ENCODE assay signal across 11 mouse cellular contexts in the genomic region with DNA sequence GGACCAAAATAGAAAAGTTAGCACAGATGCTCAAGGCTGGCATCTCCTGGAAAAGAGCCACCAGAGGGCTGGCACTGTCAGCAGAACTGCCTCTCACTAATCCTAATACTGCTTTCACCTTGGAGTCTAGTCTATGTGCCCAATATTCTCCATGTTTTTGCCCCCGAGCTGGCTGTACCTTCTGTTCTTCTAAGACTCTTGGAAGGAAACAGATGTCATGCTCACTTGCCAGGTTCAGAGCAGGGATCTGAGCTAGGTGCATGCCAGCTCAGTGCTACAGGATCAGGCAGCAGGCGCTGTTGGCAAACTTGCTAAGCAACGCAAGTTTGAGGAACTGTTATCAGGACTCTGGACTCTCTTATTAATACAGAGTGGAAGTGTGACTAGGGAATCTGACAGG.
DNase-seq lines count a peak whose midpoint lies in the region; ATAC-seq and TF ChIP-seq lines count a peak whose summit lies in the region.
"Had no signal": no experiment of that assay in that cellular context is flagged by ENCODE, and none has a peak within 500 bp of the region (broad histone marks: within the 10 kb centered on the region; RNA-seq: fewer than 3 reads in every experiment).

No protein-coding gene starts in this region.

- TF ChIP-seq CTCF in left cerebral cortex, adult 2 months (IDR thresholded peaks at IDR 0.05) = no peak

- ATAC-seq in midbrain, embryonic 14.5 days (ENCODE audit: low FRiP score, low TSS enrichment) = no peak
- ATAC-seq: inflammation-experienced regulatory T-cells, adult 6 months had no signal

- DNase-seq in left cerebral cortex, adult 11 months (ENCODE audit: low spot score) = peak; percentile 7
- no peak for DNase-seq in left cerebral cortex, adult 2 months (ENCODE audit: extremely low spot score in 1 of 2, low spot score in 2 of 2)
- peak; percentile 18 for DNase-seq in fat pad, adult 2 months (ENCODE audit: extremely low read depth, low read depth, low spot score)
- peak; percentile 12 to 23 for DNase-seq in left cerebral cortex, adult 18-20 months (ENCODE audit: low spot score in 2 of 2)
- DNase-seq in embryo, embryonic 11 days = no peak
- no peak for DNase-seq in midbrain, embryonic 14.5 days
- no peak for DNase-seq in ovary, adult 18-20 months (ENCODE audit: low spot score)
- DNase-seq: thymus, postnatal 36 days had no signal

- H3K27me3 ChIP-seq in midbrain, embryonic 14.5 days (ENCODE audit: control insufficient read depth, insufficient read depth, low read length) = no peaks in the 10 kb centered on the region
- H3K27me3 ChIP-seq: lung, embryonic 15.5 days had no signal

- H3K36me3 ChIP-seq in midbrain, embryonic 14.5 days (ENCODE audit: control insufficient read depth, insufficient read depth, low read length) = no peaks in the 10 kb centered on the region
- H3K36me3 ChIP-seq: limb, embryonic 10.5 days; lung, embryonic 15.5 days had no signal

- no peak overlapping the region for H3K4me2 ChIP-seq in midbrain, embryonic 14.5 days (ENCODE audit: low read length)
- H3K4me2 ChIP-seq: lung, embryonic 15.5 days had no signal

- no peak overlapping the region for H3K4me3 ChIP-seq in left cerebral cortex, adult 2 months
- H3K4me3 ChIP-seq in midbrain, embryonic 14.5 days (replicated peaks; ENCODE audit: low read depth, low read length) = no peak overlapping the region
- H3K4me3 ChIP-seq: limb, embryonic 10.5 days; lung, embryonic 15.5 days had no signal

- 85% methylated on average over 3 of the region's 3 CpGs for whole genome bisulfite sequencing in midbrain, embryonic 14.5 days

- H3K9me3 ChIP-seq in midbrain, embryonic 14.5 days (ENCODE audit: control insufficient read depth, low read length) = no peaks in the 10 kb centered on the region
- H3K9me3 ChIP-seq: limb, embryonic 10.5 days; lung, embryonic 15.5 days had no signal

- H3K27ac ChIP-seq in left cerebral cortex, adult 2 months = no peak overlapping the region
- no peak overlapping the region for H3K27ac ChIP-seq in midbrain, embryonic 14.5 days (replicated peaks; ENCODE audit: low read depth, low read length)
- H3K27ac ChIP-seq: limb, embryonic 10.5 days; lung, embryonic 15.5 days had no signal

- no peaks in the 10 kb centered on the region for H3K4me1 ChIP-seq in midbrain, embryonic 14.5 days (ENCODE audit: control insufficient read depth, insufficient read depth, low read length)
- H3K4me1 ChIP-seq: limb, embryonic 10.5 days; lung, embryonic 15.5 days had no signal

- intact Hi-C loops in left cerebral cortex, adult 2 months (cut with DNase I) = no loop called here

- no peak overlapping the region for H3K9ac ChIP-seq in midbrain, embryonic 14.5 days (replicated peaks; ENCODE audit: low read length)
- H3K9ac ChIP-seq: lung, embryonic 15.5 days had no signal

Comparison
In these comparisons a context has a peak if more than half of its experiments do, and no peak if none do; other contexts are left out.
1. DNase-seq: peak in left cerebral cortex, adult 11 months (single experiment), fat pad, adult 2 months (single experiment) and left cerebral cortex, adult 18-20 months (2 of 2); none in left cerebral cortex, adult 2 months (0 of 2), embryo, embryonic 11 days (single experiment), midbrain, embryonic 14.5 days (single experiment) and ovary, adult 18-20 months (single experiment).